Mouse (Mus musculus) heart, embryonic 12.5 days (tissue): ENCODE measurements around the gene Plcb4. TPM values are rescaled to one million over a fixed set of nuclear protein-coding genes. Genes with fewer than 3 reads are reported as not detected.

Experiments
- ATAC-seq: fragments of 200-750 bp; cut with Nextera tagmentation; 2 replicates; pipeline ENCODE4 v1.8.0; 2017; ENCODE audit warnings: moderate TSS enrichment, moderate library complexity; ENCODE audit not compliant: insufficient number of reproducible peaks, low FRiP score
- H3K27ac ChIP-seq: fragments of 300-500 bp; sonication (generic); 2 replicates; pipeline ENCODE4 v1.5.1; 2016; ENCODE audit warnings: mild to moderate bottlenecking, moderate library complexity; ENCODE audit not compliant: poor library complexity, severe bottlenecking
- H3K27me3 ChIP-seq: fragments of 300-500 bp; sonication (generic); replicated peaks from 2 replicates; pipeline ENCODE4 v1.6.1; 2016; ENCODE audit warnings: mild to moderate bottlenecking, moderate library complexity
- H3K36me3 ChIP-seq: fragments of 300-500 bp; sonication (generic); 2 replicates; pipeline ENCODE4 v1.6.1; 2016; ENCODE audit warnings: mild to moderate bottlenecking, moderate library complexity
- H3K4me1 ChIP-seq: fragments of 300-500 bp; sonication (generic); replicated peaks from 2 replicates; pipeline ENCODE4 v1.6.1; 2016; ENCODE audit warnings: mild to moderate bottlenecking
- H3K4me2 ChIP-seq: fragments of 300-500 bp; sonication (generic); 2 replicates; pipeline ENCODE4 v1.6.1; 2016; ENCODE audit warnings: mild to moderate bottlenecking, moderate library complexity
- H3K4me3 ChIP-seq: fragments of 300-500 bp; sonication (generic); 2 replicates; pipeline ENCODE4 v1.5.1; 2016; ENCODE audit warnings: mild to moderate bottlenecking
- H3K9ac ChIP-seq: fragments of 300-500 bp; sonication (generic); 2 replicates; pipeline ENCODE4 v1.6.1; 2016; ENCODE audit warnings: mild to moderate bottlenecking, moderate library complexity
- H3K9me3 ChIP-seq: fragments of 300-500 bp; sonication (generic); replicated peaks from 2 replicates; pipeline ENCODE4 v1.6.1; 2016; ENCODE audit warnings: mild to moderate bottlenecking, moderate library complexity
- WGBS: fragments of 180-500 bp; shearing (Covaris S2); methylation state at CpG from one replicate; pipeline ENCODE4 v1.1.7; 2016; 5-methylcytosine and 5-hydroxymethylcytosine counted together
- polyA plus RNA-seq: library from polyadenylated mRNA; unstranded; fragments of >200 nt; fragmentation: Nextera tagmentation; extraction: Ambion mirVana; gene quantifications from 2 replicates; pipeline ENCODE4 v1.2.1, GENCODE M21; 2016

The Plcb4 gene
- polyA plus RNA-seq, 1 experiment from 2014 or later, result 33.2 TPM

DNA sequence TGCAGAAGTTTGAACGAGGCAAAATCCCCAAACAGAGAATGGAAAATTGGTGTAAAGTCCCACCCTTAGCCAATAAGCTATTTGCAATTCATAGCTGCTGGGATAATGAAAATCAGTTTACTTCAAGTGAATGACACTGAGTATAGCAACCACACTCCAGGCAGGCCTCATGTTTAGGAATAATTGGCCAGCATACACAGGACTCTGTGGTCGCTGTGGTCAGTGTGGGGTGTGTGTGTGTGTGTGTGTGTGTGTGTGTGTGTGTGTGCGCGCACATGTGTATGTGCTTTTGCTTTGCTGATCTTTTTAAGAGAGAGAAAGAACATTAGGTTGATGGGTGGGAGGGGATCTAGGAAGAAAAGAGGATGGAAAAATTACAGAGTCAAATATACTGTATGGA lies 134.1 kb downstream of the Plcb4 start:
- Histone ChIP-seq H3K9me3 (no peaks in the 10 kb centered on the region), H3K4me3 (no peak overlapping the region), H3K9ac (no peak overlapping the region), H3K4me1 (peaks cover 5% of the 10 kb centered on the region), H3K27me3 (no peaks in the 10 kb centered on the region), H3K36me3 (no peaks in the 10 kb centered on the region), H3K27ac (no peak overlapping the region), H3K4me2 (no peak overlapping the region)
- no peak for ATAC-seq
- WGBS, result 88% methylated on average over 4 of the region's 4 CpGs

DNA sequence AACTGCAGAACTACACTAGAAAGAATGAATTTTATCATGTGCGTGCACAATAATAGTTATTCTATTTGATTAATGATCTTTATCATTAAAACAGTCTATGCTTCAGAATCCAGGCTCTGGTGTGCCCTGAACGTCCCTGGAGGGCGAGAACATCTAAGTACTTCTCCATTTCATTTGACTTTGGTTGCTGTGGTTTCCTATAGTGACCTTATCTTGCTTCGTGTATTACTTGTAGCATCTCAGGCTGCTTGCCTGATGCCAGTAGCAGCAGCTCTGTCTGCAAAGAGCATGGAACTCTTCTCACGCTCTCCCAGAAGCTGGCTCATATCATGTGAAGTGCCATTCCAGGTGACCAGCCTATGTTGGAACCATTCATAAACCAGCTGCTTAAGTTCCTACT lies 137.9 kb downstream of the Plcb4 start:
- no peak overlapping the region for H3K27ac ChIP-seq
- H3K27me3 ChIP-seq, result no peaks in the 10 kb centered on the region
- whole genome bisulfite sequencing, result 75% methylated on average over 5 of the region's 5 CpGs
- H3K4me2 ChIP-seq, result no peak overlapping the region
- no peak for ATAC-seq
- H3K36me3 ChIP-seq, result no peaks in the 10 kb centered on the region
- H3K9ac ChIP-seq, result no peak overlapping the region
- H3K4me1 ChIP-seq, result peaks cover 9% of the 10 kb centered on the region
- no peak overlapping the region for H3K4me3 ChIP-seq
- H3K9me3 ChIP-seq, result no peaks in the 10 kb centered on the region

DNA sequence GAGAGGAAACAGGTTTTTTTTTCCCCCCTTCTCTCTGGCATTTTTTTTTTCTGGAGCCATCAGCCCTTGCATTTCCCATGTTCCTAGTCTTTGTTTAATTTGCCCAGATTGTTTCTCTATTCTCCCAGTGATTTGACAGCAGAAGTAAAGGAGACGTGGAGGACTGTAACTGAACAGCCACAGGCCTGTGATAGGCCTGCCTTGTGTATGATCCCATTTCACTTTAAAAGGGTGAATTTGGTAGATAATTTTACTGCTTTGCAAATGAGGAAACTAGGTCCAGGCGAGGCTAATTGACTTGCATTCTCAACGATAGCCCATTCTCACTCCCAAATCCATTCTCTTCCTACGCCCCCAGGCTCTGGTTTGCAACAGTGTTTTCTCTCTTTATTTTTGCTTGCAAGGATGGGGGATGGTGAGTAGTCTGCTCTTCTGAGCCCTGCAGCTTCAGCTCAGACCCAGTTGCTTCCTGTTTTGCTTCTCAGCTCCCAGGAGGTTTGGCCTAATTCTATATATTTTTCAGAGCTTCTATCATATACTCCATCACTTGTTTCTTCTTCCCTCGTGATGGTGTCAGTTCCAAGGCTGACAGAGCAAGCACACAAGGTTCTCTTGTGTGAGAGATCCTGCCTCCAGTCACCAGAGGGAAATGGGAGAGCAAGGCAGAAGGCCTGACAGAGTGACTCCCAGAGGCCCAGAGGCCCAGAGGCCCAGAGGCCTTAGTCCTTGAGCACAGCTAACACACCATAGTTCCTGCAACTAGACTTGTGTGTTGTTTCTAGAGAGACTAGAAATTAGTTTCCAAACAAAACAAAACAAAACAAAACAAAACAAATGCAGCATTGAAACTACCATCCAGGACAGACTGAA lies 139.1 kb downstream of the Plcb4 start:
- Histone ChIP-seq H3K9me3 (no peaks in the 10 kb centered on the region), H3K4me2 (no peak overlapping the region), H3K27ac (0 out of 2 replicates have a peak overlapping the region, but pooled peaks have one; percentile 21), H3K27me3 (no peaks in the 10 kb centered on the region), H3K4me1 (peaks cover 9% of the 10 kb centered on the region), H3K9ac (0 out of 2 replicates have a peak overlapping the region, but pooled peaks have one; percentile 1), H3K36me3 (no peaks in the 10 kb centered on the region), H3K4me3 (no peak overlapping the region)
- no peak for ATAC-seq
- WGBS, result 53% methylated on average over 5 of the region's 5 CpGs

- 77% methylated on average over 10 of the region's 10 CpGs for WGBS
- no peak for ATAC-seq
- no peak overlapping the region for H3K27ac ChIP-seq
Measured at GRCm38 (mm10) chr2:135799149-135799770, 140.4 kb downstream of the Plcb4 start.

DNA sequence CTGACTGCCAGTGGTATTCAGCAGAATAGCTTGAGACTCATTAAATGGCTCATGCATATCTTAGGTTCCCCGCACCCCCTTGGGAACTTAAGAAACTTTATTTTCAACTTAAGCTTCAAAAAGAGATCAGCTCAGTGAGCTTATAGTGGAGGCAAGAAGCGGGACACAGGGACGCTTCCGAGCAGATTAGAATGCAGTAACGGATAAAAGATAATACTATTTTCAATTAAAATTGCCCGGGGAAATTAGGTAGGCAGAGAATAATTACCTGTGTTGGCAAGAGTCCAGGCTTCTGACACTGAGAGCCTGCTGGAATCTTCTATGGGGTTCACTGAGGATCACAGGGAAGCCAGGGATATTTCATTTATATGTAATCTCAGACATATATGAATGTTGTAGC lies 141.6 kb downstream of the Plcb4 start:
- H3K4me2 ChIP-seq, result no peak overlapping the region
- H3K27me3 ChIP-seq, result no peaks in the 10 kb centered on the region
- no peak overlapping the region for H3K27ac ChIP-seq
- no peak overlapping the region for H3K9ac ChIP-seq
- ATAC-seq, result no peak
- 85% methylated on average over 6 of the region's 6 CpGs for WGBS
- no peaks in the 10 kb centered on the region for H3K9me3 ChIP-seq
- H3K4me3 ChIP-seq, result no peak overlapping the region
- no peaks in the 10 kb centered on the region for H3K36me3 ChIP-seq
- H3K4me1 ChIP-seq, result peaks cover 9% of the 10 kb centered on the region

More at GRCm38 (mm10) chr2:135799149-135799770, 140.4 kb downstream of the Plcb4 start:
- Histone ChIP-seq H3K27me3 (no peaks in the 10 kb centered on the region), H3K4me2 (no peak overlapping the region), H3K4me3 (no peak overlapping the region), H3K4me1 (peaks cover 9% of the 10 kb centered on the region), H3K9ac (no peak overlapping the region), H3K36me3 (no peaks in the 10 kb centered on the region), H3K9me3 (no peaks in the 10 kb centered on the region)

DNA sequence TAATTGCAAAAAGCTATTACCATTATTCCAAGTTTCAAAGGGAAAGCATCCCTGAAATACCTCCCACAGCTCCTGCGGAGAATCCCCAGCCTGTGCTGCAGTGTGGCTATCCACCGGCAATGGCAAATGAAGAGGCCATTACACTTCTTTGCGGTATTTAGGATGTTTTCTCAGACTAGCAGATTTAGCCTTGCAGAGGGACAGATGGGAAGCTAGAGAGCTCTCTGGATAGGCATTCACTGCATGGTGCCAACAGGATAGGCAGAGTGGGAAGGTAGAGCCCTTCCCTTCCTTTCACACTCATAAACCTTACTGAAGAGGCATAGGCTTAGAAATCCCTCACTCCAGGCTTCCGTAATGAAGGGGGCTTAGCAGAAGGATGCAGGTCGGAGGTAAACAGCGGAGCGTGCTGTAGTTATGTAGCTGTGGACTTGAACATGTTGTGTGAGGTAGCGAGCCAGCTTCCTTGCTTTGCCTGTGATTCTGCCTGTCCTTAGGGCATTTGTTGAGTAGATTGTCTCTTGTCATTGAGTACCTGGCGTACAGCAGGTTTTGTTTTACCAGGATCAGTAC lies 144.2 kb downstream of the Plcb4 start:
- no peak for ATAC-seq
- no peaks in the 10 kb centered on the region for H3K9me3 ChIP-seq
- no peak overlapping the region for H3K9ac ChIP-seq
- no peak overlapping the region for H3K4me3 ChIP-seq
- H3K4me1 ChIP-seq, result peaks cover 7% of the 10 kb centered on the region
- no peaks in the 10 kb centered on the region for H3K27me3 ChIP-seq
- no peaks in the 10 kb centered on the region for H3K36me3 ChIP-seq
- WGBS, result 85% methylated on average over 9 of the region's 9 CpGs
- no peak overlapping the region for H3K4me2 ChIP-seq
- H3K27ac ChIP-seq, result no peak overlapping the region

DNA sequence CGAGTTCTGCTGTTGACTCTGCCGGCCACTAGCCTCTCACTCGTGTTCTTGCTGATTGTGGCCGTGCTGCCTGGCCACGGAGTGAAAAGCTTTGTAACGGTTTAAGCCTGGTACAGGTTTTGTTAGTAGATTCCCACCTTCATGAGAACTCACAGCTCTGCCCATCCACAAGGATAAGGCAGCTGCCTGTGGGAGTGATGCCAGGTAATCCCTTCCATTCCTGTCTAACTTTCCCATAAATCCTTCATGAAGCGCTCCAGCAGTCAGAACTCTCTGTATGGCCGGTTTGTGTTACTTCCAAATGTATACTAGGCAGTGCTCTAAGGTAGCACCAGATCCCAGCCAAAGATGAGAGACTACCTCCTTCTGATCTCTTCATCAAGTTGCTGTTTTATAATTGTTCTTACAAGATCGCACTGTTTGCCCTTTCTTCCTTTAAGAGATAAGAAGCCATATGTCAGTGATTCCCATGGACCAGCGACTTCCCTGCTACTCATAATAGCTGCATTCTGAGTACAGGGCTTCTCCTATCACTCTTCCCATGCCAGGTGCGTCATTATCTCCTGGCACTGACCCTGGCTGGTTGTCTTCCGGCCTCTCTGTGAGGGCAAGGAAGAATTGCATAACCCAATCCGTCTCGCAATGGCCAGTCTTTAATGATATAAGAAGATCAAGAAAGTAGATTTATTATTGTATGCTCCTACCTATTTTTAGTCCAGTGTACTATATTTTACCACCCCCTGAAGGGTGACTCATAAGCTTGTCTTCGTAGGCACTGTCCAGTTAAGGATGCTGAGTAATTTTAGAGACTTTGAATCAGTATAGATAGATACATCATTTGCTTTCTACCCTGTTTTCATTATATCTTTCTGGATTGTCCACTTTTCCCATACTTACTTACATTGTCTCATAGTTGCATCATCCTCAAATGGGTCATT lies 147.2 kb downstream of the Plcb4 start:
- Histone ChIP-seq H3K9me3 (no peaks in the 10 kb centered on the region), H3K9ac (no peak overlapping the region)

DNA sequence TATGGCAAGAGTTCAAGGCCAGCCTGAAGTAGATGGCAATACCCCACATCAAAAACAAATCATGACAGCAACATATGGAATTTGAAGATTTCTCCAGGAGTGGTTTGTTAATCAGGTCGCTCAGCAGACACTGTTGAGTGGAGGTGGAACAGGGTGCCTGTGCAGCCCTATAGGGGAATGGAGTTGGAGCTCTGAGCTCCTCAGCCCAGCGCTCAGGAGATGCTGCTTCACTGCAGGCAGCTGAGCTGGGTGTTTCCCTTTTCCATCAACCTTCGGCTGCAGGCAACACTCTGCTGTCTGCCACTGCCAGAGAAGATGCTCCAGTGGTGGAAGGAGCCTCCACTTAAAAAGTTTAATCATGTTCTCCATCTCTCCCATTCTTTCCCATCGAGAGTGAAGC lies 149.5 kb downstream of the Plcb4 start:
- ATAC-seq, result no peak
- WGBS, result 63% methylated on average over 4 of the region's 4 CpGs

More for the DNA sequence above, 147.2 kb downstream of the Plcb4 start:
- 65% methylated on average over 15 of the region's 15 CpGs for WGBS
- H3K4me3 ChIP-seq, result no peak overlapping the region
- no peaks in the 10 kb centered on the region for H3K27me3 ChIP-seq
- H3K36me3 ChIP-seq, result no peaks in the 10 kb centered on the region
- H3K4me1 ChIP-seq, result peaks cover 12% of the 10 kb centered on the region
- no peak overlapping the region for H3K27ac ChIP-seq
- H3K4me2 ChIP-seq, result no peak overlapping the region
- ATAC-seq, result no peak

DNA sequence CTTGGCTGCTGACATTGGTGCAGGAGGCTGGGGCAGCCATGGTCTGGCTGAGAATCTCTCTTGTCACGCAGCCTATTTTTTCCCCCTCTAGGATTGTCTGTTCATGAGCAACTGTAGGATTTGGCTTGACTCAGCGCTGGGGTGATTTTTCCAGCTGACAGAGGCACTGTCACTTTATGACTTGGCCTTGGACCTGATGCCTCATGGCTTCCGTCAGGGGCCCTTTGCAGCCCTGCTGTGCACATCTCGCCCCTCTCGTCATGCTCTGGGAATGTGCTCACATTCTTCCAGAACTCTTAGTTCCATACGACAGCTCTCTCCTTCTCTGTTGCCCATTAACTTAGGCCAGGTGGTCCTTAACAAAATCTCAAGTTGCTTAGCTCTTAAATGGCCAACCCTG lies 152.0 kb downstream of the Plcb4 start:
- no peaks in the 10 kb centered on the region for H3K27me3 ChIP-seq
- no peak overlapping the region for H3K4me2 ChIP-seq
- no peak overlapping the region for H3K4me3 ChIP-seq
- ATAC-seq, result no peak
- peaks cover 16% of the 10 kb centered on the region for H3K4me1 ChIP-seq
- WGBS, result 60% methylated on average over 6 of the region's 6 CpGs
- no peak overlapping the region for H3K9ac ChIP-seq
- H3K9me3 ChIP-seq, result no peaks in the 10 kb centered on the region
- no peak overlapping the region for H3K27ac ChIP-seq
- H3K36me3 ChIP-seq, result no peaks in the 10 kb centered on the region; the same call in 1 of the 2 replicates

More for the DNA sequence above, 149.5 kb downstream of the Plcb4 start:
- Histone ChIP-seq H3K36me3 (no peaks in the 10 kb centered on the region), H3K4me3 (no peak overlapping the region), H3K9ac (no peak overlapping the region), H3K4me1 (peaks cover 16% of the 10 kb centered on the region), H3K9me3 (no peaks in the 10 kb centered on the region), H3K27ac (no peak overlapping the region), H3K4me2 (no peak overlapping the region), H3K27me3 (no peaks in the 10 kb centered on the region)

DNA sequence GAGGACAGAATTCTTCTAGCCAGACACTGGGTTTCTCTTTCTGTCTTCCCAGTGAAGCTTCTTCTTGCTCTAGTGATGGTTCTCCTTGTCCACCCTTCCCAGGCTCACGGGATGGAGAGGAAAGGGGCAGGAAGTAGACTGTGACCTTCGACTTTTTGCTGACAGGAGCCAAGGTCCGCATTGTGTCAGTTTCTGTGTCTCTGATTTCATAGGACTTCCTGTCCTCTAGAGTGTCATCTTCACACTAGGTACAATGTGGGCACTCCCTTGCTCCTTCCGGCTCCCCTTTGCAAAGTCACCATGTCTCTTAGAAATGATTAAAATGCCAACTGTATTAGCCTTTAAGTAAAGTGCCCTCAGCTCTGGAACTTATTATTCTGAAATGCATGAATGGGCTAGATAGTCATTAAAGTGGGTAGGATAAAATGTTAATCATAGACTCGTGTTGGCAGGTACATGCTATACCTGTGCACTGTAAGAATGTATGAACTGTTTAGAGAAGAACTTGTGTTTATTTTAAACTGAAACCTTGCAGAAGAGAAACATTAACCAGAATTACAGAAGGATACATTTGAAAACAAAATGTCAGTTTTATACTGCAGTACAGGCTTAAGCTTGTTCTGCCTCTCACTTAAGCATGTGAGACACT lies 152.8 kb downstream of the Plcb4 start:
- WGBS, result 65% methylated on average over 5 of the region's 5 CpGs
- H3K9me3 ChIP-seq, result no peaks in the 10 kb centered on the region
- no peaks in the 10 kb centered on the region for H3K27me3 ChIP-seq
- no peaks in the 10 kb centered on the region; the same call in 1 of the 2 replicates for H3K36me3 ChIP-seq
- peaks cover 13% of the 10 kb centered on the region for H3K4me1 ChIP-seq
- no peak overlapping the region for H3K9ac ChIP-seq
- no peak overlapping the region for H3K27ac ChIP-seq
- no peak for ATAC-seq
- no peak overlapping the region for H3K4me3 ChIP-seq
- H3K4me2 ChIP-seq, result no peak overlapping the region
